Mouse (Mus musculus) lung, embryonic 14.5 days (tissue): ENCODE data around the gene Astn2. TPM values are rescaled to one million over a fixed set of nuclear protein-coding genes. Genes with fewer than 3 reads are reported as not detected.
A peak's percentile ranks its signal among the peaks of the same experiment; 100 is the strongest.

ENCODE experiments used
- ATAC-seq: fragments of 200-750 bp; cut with Nextera tagmentation; 2 replicates; pipeline ENCODE4 v1.8.0; 2017; ENCODE audit warnings: mild to moderate bottlenecking, moderate TSS enrichment, moderate library complexity; ENCODE audit not compliant: insufficient read depth
- DNase-seq: peaks from one replicate; pipeline ENCODE4 v3.0.0-alpha.2; 2015
- H3K27ac ChIP-seq: fragments of 300-500 bp; sonication (generic); 2 replicates; pipeline ENCODE4 v1.5.1; 2014; ENCODE audit warnings: low read depth, mild to moderate bottlenecking, moderate library complexity
- H3K27me3 ChIP-seq: fragments of 300-500 bp; sonication (generic); 2 replicates; pipeline ENCODE4 v1.6.1; 2014; ENCODE audit warnings: low read length, control low read depth; ENCODE audit not compliant: insufficient read depth
- H3K36me3 ChIP-seq: fragments of 300-500 bp; sonication (generic); 2 replicates; pipeline ENCODE4 v1.6.1; 2014; ENCODE audit warnings: control low read depth; ENCODE audit not compliant: insufficient read depth
- H3K4me1 ChIP-seq: fragments of 300-500 bp; sonication (generic); 2 replicates; pipeline ENCODE4 v1.6.1; 2014; ENCODE audit warnings: antibody characterized with exemption, control low read depth; ENCODE audit not compliant: insufficient read depth
- H3K4me2 ChIP-seq: fragments of 300-500 bp; sonication (generic); 2 replicates; pipeline ENCODE4 v1.6.1; 2014; ENCODE audit warnings: mild to moderate bottlenecking
- H3K4me3 ChIP-seq: fragments of 300-500 bp; sonication (generic); 2 replicates; pipeline ENCODE4 v1.5.1; 2014; ENCODE audit warnings: low read depth, low read length
- H3K9ac ChIP-seq: fragments of 300-500 bp; sonication (generic); 2 replicates; pipeline ENCODE4 v1.6.1; 2014
- H3K9me3 ChIP-seq: fragments of 300-500 bp; sonication (generic); 2 replicates; pipeline ENCODE4 v1.6.1; 2016; ENCODE audit warnings: low read depth, low read length, control low read depth
- CTCF ChIP-seq: IDR thresholded peaks from 2 replicates; pipeline ENCODE4 v1.5.1; 2016; ENCODE audit warnings: antibody characterized with exemption, low read depth
- WGBS: fragments of 180-500 bp; shearing (Covaris S2); extraction: QIAGEN DNeasy Blood & Tissue Kit; methylation state at CpG from one replicate; pipeline ENCODE4 v1.1.7; 2014; 5-methylcytosine and 5-hydroxymethylcytosine counted together
- polyA plus RNA-seq: library from polyadenylated mRNA; unstranded; fragments of >200 nt; fragmentation: Nextera tagmentation; extraction: Ambion mirVana; gene quantifications from 2 replicates; pipeline ENCODE4 v1.2.1, GENCODE M21; 2014

Astn2 gene
- polyA plus RNA-seq, 1 experiment from 2014 or later, result 1.1 TPM

GRCm38 (mm10) chr4:65607184-65607631 lies 797.2 kb downstream of the Astn2 start:
- ATAC-seq, result no peak
- Histone ChIP-seq H3K4me2 (peak overlapping the region; percentile 29; the same call in 1 of the 2 replicates), H3K9ac (no peak overlapping the region), H3K27me3 (no peaks in the 10 kb centered on the region), H3K9me3 (no peaks in the 10 kb centered on the region), H3K4me1 (peaks cover 3% of the 10 kb centered on the region; the same call in 1 of the 2 replicates), H3K4me3 (no peak overlapping the region), H3K36me3 (no peaks in the 10 kb centered on the region), H3K27ac (no peak overlapping the region)
- no peak for TF ChIP-seq CTCF
- WGBS, result 73% methylated on average over 10 of the region's 10 CpGs
- no peak for DNase-seq

GRCm38 (mm10) chr4:65605151-65605702 lies 799.2 kb downstream of the Astn2 start:
- no peaks in the 10 kb centered on the region for H3K27me3 ChIP-seq
- TF ChIP-seq CTCF, result no peak
- 0 out of 2 replicates have a peak overlapping the region, but pooled peaks have one; percentile 50 for H3K27ac ChIP-seq
- H3K4me1 ChIP-seq, result peaks cover 3% of the 10 kb centered on the region; the same call in 1 of the 2 replicates
- H3K4me2 ChIP-seq, result peak overlapping the region; percentile 79
- no peak for DNase-seq
- no peaks in the 10 kb centered on the region for H3K36me3 ChIP-seq
- peak overlapping the region; percentile 80 for H3K9ac ChIP-seq
- peak overlapping the region; percentile 67 for H3K4me3 ChIP-seq
- no peaks in the 10 kb centered on the region for H3K9me3 ChIP-seq
- peak; percentile 88 for ATAC-seq
- under 1% methylated on average over 21 of the region's 21 CpGs for WGBS

- H3K9me3 ChIP-seq, result no peaks in the 10 kb centered on the region
- peak; percentile 99 for DNase-seq
- 3% methylated on average over 33 of the region's 33 CpGs for WGBS
- H3K27ac ChIP-seq, result peak within 1 kb of the TSS; percentile 51; the same call in 1 of the 2 replicates
- peak within 1 kb of the TSS; percentile 80 for H3K9ac ChIP-seq
- H3K27me3 ChIP-seq, result no peaks in the 10 kb centered on the region
- no peaks in the 10 kb centered on the region for H3K36me3 ChIP-seq
- peak within 1 kb of the TSS; percentile 67 for H3K4me3 ChIP-seq
- peak; percentile 98 for ATAC-seq
- TF ChIP-seq CTCF, result 0 out of 2 replicates have a peak, but pooled peaks have one; percentile 8
- peak within 1 kb of the TSS; percentile 79 for H3K4me2 ChIP-seq
- H3K4me1 ChIP-seq, result peaks cover 3% of the 10 kb centered on the region; the same call in 1 of the 2 replicates
These were observed 799.8 kb downstream of the Astn2 start, which contains the start of gene Trim32 for GRCm38 (mm10) chr4:65604504-65605150. Gene Trim32 (plus strand): TSS chr4:65604986.

GRCm38 (mm10) chr4:65594601-65595369 lies 809.6 kb downstream of the Astn2 start:
- no peaks in the 10 kb centered on the region for H3K27me3 ChIP-seq
- H3K36me3 ChIP-seq, result no peaks in the 10 kb centered on the region
- ATAC-seq, result no peak
- no peak overlapping the region for H3K4me3 ChIP-seq
- H3K4me1 ChIP-seq, result no peaks in the 10 kb centered on the region
- H3K9me3 ChIP-seq, result no peaks in the 10 kb centered on the region
- no peak overlapping the region for H3K4me2 ChIP-seq
- no peak overlapping the region for H3K27ac ChIP-seq
- no peak for DNase-seq
- WGBS, result 65% methylated on average over 5 of the region's 5 CpGs
- H3K9ac ChIP-seq, result no peak overlapping the region
- no peak for TF ChIP-seq CTCF

- DNase-seq, result peak; percentile 88
- Histone ChIP-seq H3K4me1 (no peaks in the 10 kb centered on the region), H3K27me3 (no peaks in the 10 kb centered on the region), H3K9ac (no peak overlapping the region), H3K27ac (no peak overlapping the region), H3K9me3 (no peaks in the 10 kb centered on the region), H3K4me3 (no peak overlapping the region), H3K36me3 (no peaks in the 10 kb centered on the region), H3K4me2 (no peak overlapping the region)
- peak; percentile 70; the same call in 1 of the 2 replicates for ATAC-seq
- TF ChIP-seq CTCF, result peak; percentile 79
These were observed 814.6 kb downstream of the Astn2 start for GRCm38 (mm10) chr4:65589780-65590179.

- WGBS, result 48% methylated on average over 5 of the region's 5 CpGs
- no peaks in the 10 kb centered on the region for H3K27me3 ChIP-seq
- DNase-seq (peak; percentile 15), ATAC-seq (no peak)
- no peaks in the 10 kb centered on the region for H3K36me3 ChIP-seq
- no peak overlapping the region for H3K9ac ChIP-seq
- no peak overlapping the region for H3K4me3 ChIP-seq
- TF ChIP-seq CTCF, result no peak
- H3K4me1 ChIP-seq, result peaks cover 3% of the 10 kb centered on the region; the same call in 1 of the 2 replicates
- no peak overlapping the region for H3K27ac ChIP-seq
- no peaks in the 10 kb centered on the region for H3K9me3 ChIP-seq
- H3K4me2 ChIP-seq, result no peak overlapping the region
These were observed 817.5 kb downstream of the Astn2 start for GRCm38 (mm10) chr4:65586947-65587346.
